Mouse (Mus musculus) fat pad, adult 2 months (tissue): ENCODE measurements at regions not wholly inside any gene's neighbourhood (a gene's known extent, or its start where the extent isn't known, plus 50 kb on each side); places are given as distances from the start of the nearest gene placed in this dataset.

Experiments used
- DNase-seq: peaks from one replicate; pipeline ENCODE4 v3.0.0-alpha.2; 2011; ENCODE audit warnings: low read depth, low spot score; ENCODE audit errors: extremely low read depth

DNA sequence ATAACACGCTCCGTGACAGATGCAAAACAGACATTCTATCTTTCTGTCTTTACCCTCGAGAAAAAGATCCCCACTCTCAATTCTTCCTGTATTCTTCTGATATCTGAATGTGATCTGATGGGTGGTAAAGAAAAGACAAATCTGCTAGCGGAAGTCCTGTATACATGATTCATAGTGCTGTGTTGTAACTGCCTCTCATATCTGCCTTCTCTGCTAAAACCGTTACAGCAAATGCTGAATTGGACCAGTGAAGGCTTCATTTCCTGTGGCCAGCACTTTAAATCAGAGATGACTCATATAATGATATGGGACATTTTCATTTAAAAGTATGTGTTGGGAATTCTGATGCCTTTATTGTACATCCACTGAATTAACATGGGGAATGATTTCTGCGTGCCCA, 186.0 kb upstream of the Gm11114 start:
- DNase-seq = no peak

DNA sequence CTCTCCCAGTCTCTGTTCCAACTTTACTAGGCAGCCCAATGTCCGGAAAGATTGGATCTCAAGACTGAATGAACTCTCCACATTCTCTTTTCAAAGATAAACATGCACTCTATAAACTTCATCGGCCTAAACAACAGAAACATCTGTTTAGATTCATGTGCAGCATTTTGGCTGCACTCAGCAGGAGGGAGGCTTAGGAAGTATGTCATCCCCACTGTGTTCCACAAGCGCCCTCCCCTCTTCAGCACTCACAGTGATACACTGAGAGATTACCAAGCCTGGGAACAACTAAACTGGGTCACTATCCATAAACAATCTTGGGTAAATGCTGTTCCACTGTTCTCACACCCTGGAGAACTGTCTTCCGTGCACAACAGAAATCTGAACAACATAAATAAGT, 185.5 kb upstream of the Gm11114 start:
- DNase-seq = no peak

DNA sequence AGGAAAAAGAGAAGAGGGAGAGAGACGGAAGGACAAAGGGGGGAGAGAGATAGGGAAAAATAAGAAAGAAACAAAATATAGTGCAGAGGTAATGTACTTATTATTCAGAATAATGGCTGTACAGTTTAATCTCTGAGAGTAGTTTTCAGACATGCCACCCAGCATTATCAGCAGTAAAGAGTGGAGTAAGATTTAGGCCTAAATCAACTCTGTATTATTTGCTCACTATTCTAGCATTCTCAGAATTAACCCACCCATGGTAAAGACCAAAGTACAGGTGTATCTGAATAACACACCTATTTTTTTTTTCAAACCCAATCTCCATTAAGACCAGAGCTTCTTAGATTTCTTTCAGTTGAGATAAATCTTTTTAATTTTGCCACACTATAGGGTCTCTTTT, 177.7 kb upstream of the Gm11114 start:
- no peak for DNase-seq

DNA sequence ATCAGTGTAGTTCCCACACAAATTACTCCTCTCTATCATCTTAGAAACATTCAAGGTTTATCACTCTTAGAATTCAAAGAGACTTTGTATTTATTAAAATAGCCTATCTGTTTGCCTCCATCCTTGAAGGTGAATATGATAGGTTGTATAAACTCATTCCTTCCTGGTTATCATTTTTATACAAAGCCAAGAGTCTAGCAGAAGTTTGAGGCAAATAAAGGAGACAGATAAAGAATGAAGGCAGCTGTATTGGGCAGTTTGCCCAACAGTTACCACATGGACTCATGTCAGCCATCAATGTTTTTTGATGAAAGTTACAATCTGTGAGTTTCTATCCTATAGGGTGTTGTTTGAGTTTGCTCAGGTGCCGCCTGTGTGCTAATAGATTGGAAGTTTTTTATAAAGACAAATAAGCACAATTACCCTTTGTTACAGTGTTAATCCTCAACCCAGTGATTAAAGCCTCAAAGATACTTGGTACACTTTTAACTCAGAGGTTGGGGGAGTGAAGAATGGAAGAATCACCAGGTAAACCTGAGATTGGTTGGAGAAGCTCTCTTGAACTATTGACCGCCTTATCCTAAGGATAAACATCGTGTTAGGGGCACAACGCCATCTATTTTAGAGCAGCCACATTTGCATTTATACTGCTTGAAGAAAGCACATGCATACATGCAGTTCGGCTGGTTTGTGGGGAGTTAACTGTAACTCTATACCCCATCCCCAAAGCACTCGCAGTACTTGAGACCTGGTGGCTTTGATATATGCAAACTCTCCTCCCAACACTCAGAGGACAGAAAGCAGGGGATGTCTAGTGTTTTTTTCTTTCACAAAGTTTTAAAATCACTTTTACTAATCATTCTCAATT, 175.6 kb upstream of the Gm11114 start:
- DNase-seq = no peak

DNA sequence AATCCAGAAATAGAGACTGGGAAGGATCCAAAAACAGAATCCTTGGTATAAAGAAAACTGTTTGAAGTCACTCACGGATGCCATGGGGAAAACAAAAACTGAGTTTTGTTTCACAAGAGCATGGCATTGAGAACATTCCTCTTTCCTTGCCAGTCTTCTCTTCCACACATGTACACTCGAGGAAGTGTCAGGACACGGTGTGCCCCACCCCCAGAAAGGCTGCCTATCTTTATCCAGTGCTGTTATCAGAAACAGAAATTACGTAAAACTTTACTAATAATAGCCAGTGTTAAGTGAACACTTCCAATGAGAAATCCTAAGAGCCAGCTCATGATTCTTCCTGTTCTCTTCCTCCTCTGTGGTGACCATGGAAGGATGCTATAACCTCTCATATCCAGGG, 172.7 kb upstream of the Gm11114 start:
- DNase-seq = no peak

DNA sequence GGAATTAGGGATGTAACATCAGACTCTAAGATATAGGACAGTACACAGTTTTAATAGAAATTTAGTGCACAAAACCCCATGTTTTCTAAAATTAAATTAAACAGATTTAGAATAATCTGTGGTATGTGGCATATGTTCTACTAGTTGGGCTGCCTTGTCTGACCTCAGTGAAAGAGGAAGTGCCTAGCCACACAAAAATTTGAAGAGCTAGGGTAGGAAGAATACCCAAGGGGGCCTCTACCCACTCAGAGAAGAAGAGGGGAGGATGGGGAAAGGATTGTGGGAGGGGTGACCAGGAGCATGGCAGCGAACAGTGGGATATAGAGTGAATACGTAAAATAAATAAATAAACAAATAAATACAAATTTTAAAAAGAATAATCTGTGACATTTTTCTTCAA, 168.2 kb upstream of the Gm11114 start:
- DNase-seq = no peak

DNA sequence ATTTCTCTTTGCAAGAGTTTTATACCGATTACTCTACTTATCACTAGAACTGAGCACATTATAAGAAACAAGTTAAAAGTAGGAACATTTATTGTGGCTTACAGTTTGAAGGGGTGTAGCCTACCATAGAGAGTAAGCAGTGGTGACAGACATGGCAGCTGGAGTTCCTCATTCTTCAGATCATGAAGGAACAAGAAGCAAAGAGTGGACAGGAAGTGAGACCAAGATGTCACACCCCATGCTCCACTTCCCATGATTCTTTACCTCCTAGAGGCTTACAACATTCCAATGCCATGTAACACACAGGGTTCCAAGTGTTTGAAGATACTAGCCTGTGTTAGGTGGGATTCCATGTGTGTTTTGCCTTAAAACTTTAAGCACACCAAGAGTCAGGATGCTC, 146.9 kb upstream of the Gm11114 start:
- DNase-seq = no peak

DNA sequence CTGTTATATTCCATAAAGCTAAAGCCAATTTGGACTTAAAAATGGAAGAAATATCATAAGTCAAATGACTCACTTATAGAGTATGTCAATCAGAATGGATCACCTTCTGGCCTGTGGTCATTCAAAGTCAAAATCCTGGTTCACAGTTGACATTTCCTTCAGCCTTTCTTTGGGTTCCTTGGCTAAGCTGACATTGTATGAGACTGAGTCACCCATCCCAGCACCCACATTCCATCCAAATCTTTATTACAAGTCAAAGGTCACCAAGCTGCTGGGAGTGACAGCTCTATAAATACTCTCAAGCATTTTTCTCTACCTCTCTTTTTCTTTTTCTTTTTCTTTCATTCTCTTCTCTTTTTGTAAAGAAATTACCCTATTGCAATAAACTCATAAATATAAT, 145.3 kb upstream of the Gm11114 start:
- DNase-seq = no peak

DNA sequence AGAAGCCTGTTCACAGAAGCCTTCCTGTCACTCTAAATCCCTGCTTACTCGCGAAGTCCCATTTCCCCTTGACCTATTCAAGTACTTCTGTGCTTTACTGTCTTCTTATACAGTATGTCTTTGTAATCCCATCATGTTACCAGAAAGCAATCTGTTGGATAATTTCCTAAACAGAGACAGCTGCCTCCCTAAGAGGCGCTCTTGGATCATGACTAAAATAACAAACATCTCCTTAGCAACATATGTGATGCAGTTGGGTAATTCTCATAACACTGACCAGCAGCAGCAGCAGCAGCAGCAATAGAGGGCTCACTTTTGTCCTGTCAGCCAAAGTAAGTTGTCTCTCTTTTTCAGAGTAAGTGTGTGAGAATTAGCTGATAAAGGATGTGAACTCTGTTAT, 138.1 kb upstream of the Gm11114 start:
- no peak for DNase-seq

DNA sequence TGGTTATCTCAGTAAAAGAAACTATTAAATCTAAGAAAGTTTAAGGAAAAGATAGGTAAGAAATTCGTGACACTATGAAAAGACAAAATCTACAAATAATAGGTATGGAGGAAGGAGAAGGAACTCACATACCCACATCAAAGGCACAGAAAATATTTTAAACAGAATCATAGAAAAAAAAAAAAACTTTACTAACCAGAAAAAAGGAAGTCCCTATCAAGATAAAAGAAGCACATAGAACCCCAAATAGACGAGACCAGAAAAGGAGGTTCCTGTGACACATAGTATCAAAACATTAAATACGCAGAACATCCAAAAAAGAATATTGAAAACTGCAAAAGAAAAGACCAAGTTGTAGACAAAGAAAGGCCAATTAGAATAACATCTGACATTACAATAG, 111.4 kb upstream of the Gm11114 start:
- DNase-seq = no peak

DNA sequence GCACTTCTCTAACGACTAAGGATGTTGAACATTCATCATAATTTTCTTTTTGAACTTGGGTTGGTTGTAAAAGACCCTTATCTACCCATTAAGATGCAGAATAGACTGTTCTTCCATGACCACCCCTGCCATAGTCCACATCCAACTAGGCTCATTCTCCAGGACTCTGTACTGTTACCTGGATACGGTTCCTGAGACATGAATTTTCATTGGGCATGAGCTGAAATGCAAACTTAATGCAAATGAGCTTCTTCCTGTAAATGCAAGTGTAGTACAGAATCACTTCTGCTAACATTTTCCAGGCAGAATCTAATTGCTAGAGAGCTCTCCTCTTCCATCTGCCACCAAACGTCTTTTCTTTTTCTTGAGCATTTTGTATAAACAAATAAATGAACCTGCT, 87.7 kb upstream of the Gm11114 start:
- no peak for DNase-seq
